Mouse (Mus musculus) bone marrow macrophage, adult 2 months (primary cell): ENCODE measurements at regions not wholly inside any gene's neighbourhood (a gene's known extent, or its start where the extent isn't known, plus 50 kb on each side); places are given as distances from the start of the nearest gene placed in this dataset.

Experiments
- CTCF ChIP-seq: IDR thresholded peaks from 2 replicates; pipeline ENCODE4 v1.5.1; 2012; ENCODE audit warnings: low read depth, mild to moderate bottlenecking, low read length, moderate library complexity
- POLR2A ChIP-seq: IDR thresholded peaks from 2 replicates; pipeline ENCODE4 v1.6.1; 2012; ENCODE audit warnings: mild to moderate bottlenecking, low read depth, low read length, borderline replicate concordance

DNA sequence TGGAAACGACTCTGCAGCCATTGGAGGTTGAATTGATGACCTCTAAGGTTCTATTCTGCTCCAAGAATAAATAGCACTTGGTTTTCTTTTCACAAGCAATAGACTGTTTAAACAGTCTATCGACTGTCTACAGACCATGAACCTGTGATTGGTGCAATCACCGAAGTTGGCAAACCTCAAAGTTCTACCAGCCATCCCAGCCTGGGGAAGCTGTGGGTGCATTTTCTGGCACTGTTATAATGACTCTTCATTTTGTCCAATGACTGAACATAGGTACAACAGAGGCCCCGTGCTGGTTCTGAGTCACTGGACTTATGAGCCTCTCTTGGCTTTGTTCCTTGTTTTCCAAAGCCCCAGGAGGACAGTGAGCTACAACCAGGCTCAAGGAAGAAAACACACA lies 178.6 kb downstream of the Kdr start:
- TF ChIP-seq CTCF: no peak
- TF ChIP-seq POLR2A: no peak
